Mouse (Mus musculus) gastrocnemius, adult 2 months (tissue): ENCODE measurements around the gene Trim33. TPM values are rescaled to one million over a fixed set of nuclear protein-coding genes. Genes with fewer than 3 reads are reported as not detected.

Experiments
- DNase-seq: peaks from one replicate; pipeline ENCODE4 v3.0.0; 2022
- H3K27ac ChIP-seq: fragments of 200-600 bp; 2 replicates; pipeline ENCODE4 v1.8.1; 2022; ENCODE audit warnings: mild to moderate bottlenecking
- H3K4me3 ChIP-seq: fragments of 200-600 bp; 2 replicates; pipeline ENCODE4 v1.8.1; 2022; ENCODE audit warnings: mild to moderate bottlenecking, moderate library complexity
- CTCF ChIP-seq: fragments of 200-600 bp; IDR thresholded peaks from 2 replicates; pipeline ENCODE4 v1.8.1; 2022; ENCODE audit warnings: antibody characterized with exemption, mild to moderate bottlenecking, moderate library complexity
- intact Hi-C: fragments of 180-260 bp; cut with DNase I; formaldehyde crosslinking; loops from one replicate; pipeline ENCODE4 v1.15.1; 2025
- total RNA-seq, 2 experiments: library from RNA; stranded (reverse); gene quantifications; 2 replicates each; pipeline ENCODE4 v1.2.3; 2021

The Trim33 gene
- total RNA-seq, 2 experiments from 2014 or later = 11.3 to 12.7 TPM

GRCm38 (mm10) chr3:103288761-103289160 is 9.7 kb downstream of the Trim33 start:
- Histone ChIP-seq H3K4me3 (no peak overlapping the region), H3K27ac (no peak overlapping the region)
- intact Hi-C loops = no loop called here
- DNase-seq = no peak
- TF ChIP-seq CTCF = no peak

DNA sequence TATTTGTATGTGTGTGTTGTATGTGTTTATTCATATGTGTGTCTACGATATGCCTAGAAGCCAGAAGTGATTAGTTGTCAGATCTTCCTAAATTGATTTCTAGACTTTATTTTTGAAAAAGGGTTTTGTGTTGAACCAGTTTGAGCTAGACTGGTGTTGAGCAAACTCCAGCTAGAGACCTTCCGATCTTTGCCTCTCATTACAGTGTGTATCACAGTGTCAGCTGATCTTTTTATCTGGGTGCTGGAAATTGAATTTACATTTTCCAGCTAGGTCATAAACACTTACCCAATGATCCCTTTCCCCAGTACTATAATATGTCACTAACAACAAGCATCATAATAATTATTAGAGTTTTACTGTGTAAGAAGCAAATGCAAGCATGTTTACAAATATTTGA is 12.0 kb downstream of the Trim33 start:
- TF ChIP-seq CTCF = no peak
- intact Hi-C loops = no loop called here
- no peak overlapping the region for H3K27ac ChIP-seq
- H3K4me3 ChIP-seq = no peak overlapping the region
- DNase-seq = no peak

- H3K4me3 ChIP-seq = no peak overlapping the region
- TF ChIP-seq CTCF = no peak
- DNase-seq = no peak
- no peak overlapping the region for H3K27ac ChIP-seq
- intact Hi-C loops = no loop called here
Observed at GRCm38 (mm10) chr3:103305411-103305982, 26.4 kb downstream of the Trim33 start.

DNA sequence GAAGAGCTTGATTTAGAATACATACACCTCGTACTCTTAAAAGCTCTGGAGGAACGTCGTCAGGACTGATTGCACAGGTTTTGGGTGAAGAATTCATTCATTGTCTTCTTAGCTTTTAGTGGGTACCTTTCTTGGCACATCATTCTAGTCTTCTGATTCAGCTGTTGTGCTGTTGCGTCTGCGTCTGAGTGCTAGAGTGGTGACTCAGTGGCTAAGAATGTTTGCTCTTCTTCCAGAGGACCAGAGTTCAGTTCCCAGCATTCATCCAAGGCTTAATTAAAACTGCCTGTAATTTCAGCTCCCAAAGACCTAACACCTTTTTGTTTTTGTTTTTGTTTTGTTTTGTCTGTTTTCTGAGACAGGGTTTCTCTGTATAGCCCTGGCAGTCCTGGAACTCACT is 30.2 kb downstream of the Trim33 start:
- Histone ChIP-seq H3K27ac (no peak overlapping the region), H3K4me3 (no peak overlapping the region)
- no peak for TF ChIP-seq CTCF
- DNase-seq = no peak
- intact Hi-C loops = no loop called here

- no peak overlapping the region for H3K4me3 ChIP-seq
Observed at GRCm38 (mm10) chr3:103309750-103310149, 30.7 kb downstream of the Trim33 start.

DNA sequence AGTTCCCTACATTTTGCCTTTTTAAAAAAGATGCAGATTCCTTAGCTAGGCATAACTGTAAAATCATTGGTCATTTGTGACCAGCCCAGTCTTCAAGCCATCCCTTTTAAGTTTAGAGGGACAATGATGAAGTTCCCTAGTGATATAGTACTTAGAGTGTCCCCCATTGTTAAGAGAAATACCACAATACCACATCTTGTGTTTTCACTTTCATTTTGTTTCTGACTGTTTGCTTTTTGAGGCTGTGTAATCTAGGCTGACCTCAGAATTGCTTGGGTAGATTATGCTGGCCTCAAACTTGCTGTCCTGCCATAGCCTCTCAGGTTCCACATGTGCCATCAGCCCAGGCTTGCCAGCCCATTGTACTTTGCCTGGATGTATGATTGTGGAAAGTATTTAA is 35.2 kb downstream of the Trim33 start:
- H3K27ac ChIP-seq = no peak overlapping the region
- TF ChIP-seq CTCF = no peak
- H3K4me3 ChIP-seq = no peak overlapping the region
- intact Hi-C loops = no loop called here
- no peak for DNase-seq

More at GRCm38 (mm10) chr3:103309750-103310149, 30.7 kb downstream of the Trim33 start:
- intact Hi-C loops = no loop called here
- H3K27ac ChIP-seq = no peak overlapping the region
- no peak for DNase-seq
- no peak for TF ChIP-seq CTCF

DNA sequence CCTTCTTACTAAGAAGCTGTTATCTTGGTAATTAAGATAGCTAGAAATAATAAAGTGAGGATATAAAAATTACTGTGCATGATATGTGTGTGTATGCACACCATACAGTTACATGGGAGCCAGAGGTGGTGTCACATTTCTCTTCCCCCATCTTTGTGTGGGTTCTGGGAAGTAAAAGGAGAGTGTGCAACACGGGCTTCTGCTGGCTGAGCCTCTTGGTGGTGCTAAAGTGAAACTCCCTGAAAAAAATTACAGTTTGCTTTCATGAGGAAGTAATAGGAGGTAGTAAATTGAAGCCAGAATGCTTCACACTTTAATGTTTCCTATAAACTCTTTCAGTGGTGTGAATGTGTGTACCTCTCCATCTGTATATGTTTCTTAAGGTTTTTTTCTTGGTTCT is 56.3 kb downstream of the Trim33 start:
- no peak for DNase-seq
- intact Hi-C loops = no loop called here
- no peak overlapping the region for H3K27ac ChIP-seq
- no peak overlapping the region for H3K4me3 ChIP-seq
- no peak for TF ChIP-seq CTCF

DNA sequence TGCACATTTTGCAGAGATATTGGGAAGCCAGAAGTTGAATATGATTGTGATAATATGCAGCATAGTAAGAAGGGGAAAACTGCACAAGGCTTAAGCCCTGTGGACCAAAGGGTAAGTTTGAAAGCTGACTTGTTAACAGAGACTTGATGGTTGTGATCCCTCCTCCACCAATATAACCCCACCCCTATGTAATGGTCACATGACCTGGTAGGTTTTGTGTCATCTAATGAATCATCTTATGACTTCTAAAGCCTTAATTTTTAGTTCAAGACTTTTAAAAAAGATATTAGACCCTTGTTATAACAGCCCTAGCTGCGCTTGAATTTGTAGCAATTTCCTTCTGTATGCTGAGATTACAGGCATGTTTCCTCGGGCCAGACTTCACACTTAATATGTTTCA is 67.6 kb downstream of the Trim33 start:
- Histone ChIP-seq H3K4me3 (no peak overlapping the region), H3K27ac (no peak overlapping the region)
- TF ChIP-seq CTCF = no peak
- intact Hi-C loops = no loop called here
- DNase-seq = no peak

DNA sequence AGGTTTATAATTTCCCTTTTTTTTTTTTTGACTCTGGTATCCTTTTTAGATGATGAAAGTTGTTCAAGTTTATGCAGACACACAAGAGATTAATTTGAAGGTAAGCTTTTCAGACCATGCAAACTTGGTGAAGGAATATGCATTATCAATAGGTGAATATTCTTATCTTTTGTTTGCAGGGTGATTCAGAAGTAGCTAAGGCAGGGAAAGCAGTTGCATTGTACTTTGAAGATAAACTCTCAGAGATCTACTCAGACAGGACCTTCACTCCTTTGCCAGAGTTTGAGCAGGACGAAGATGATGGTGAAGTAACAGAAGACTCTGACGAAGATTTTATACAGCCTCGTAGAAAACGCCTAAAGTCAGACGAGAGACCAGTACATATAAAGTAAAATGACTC is 74.4 kb downstream of the Trim33 start:
- intact Hi-C loops = no loop called here
- no peak for TF ChIP-seq CTCF
- Histone ChIP-seq H3K4me3 (no peak overlapping the region), H3K27ac (no peak overlapping the region)
- no peak for DNase-seq

DNA sequence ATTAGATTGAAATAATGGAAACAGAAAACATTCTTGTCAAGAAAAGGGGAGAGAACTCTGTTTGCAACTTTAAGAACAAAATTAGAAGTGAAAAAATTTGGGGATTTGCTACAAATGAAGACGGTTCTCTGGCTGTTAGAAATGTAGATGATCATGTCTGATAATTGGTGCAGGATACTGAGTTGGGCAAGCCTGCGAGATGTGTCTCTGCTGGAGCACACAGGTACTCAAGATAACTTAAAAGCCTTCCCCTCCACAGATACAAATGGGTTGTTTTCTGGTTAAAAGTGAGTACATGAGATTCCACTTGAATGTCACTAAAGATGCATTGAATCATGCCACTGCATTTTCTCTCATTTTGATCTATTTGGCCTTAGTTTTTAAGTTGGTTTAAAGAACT is 74.9 kb downstream of the Trim33 start:
- TF ChIP-seq CTCF = no peak
- DNase-seq = no peak
- intact Hi-C loops = no loop called here
- Histone ChIP-seq H3K4me3 (no peak overlapping the region), H3K27ac (no peak overlapping the region)

DNA sequence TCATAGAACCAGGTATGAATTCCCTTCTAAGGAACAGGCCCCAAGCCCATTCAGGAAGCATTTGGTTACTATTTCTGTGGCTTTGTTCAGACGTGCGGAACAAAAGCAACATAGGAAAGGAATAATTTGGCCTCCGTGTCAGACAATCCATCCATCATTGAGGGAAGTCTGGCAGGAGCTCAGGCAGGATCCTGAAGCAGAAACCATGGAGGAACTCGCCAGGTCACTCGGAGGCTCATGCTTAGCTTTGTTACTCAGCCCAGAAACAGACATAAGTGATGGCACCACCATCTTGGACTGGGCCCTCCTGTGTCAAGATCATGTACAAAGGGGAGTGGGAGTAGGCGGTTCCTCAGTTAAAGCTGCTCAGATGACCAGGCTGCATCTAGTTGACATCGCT is 82.1 kb downstream of the Trim33 start:
- no peak overlapping the region for H3K27ac ChIP-seq
- TF ChIP-seq CTCF = no peak
- no peak for DNase-seq
- no peak overlapping the region for H3K4me3 ChIP-seq
- intact Hi-C loops = no loop called here

DNA sequence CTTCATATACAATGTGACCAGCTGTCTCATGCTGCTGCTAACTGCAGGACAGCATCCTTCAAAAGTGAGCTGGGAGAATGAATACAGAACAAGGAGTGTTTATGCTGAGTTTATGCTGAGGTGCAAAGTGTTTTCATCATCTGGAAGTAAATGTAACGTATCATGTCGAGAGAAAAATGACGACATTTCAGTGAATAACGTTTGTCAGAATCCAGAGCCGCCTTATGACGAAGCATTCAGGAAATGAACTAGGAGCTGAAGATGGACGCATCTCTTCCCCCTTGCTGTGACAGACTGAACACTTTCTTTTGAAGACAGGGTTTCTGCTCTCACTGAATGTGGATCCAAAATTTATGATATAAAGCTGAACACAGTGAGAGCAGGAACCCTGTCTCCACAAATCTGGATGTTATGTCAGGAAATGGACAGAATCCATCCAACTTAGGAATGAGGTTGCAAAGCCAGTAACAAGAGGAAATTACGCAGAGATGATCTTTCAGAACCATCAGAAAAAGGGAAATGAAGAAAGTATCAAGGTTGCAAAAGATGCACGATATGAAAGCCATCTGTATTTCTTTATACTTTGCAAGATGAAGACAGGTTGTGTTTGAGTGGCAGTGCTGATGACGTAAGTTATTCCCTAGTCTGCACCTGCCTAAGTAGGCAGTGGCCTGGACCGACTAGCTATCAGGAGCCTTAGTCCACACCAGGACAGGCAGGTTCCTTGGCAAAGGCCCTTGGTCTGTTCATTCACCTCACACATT is 85.3 kb downstream of the Trim33 start:
- DNase-seq = no peak
- no peak for TF ChIP-seq CTCF
- H3K27ac ChIP-seq = no peak overlapping the region
- intact Hi-C loops = no loop called here
- H3K4me3 ChIP-seq = no peak overlapping the region

DNA sequence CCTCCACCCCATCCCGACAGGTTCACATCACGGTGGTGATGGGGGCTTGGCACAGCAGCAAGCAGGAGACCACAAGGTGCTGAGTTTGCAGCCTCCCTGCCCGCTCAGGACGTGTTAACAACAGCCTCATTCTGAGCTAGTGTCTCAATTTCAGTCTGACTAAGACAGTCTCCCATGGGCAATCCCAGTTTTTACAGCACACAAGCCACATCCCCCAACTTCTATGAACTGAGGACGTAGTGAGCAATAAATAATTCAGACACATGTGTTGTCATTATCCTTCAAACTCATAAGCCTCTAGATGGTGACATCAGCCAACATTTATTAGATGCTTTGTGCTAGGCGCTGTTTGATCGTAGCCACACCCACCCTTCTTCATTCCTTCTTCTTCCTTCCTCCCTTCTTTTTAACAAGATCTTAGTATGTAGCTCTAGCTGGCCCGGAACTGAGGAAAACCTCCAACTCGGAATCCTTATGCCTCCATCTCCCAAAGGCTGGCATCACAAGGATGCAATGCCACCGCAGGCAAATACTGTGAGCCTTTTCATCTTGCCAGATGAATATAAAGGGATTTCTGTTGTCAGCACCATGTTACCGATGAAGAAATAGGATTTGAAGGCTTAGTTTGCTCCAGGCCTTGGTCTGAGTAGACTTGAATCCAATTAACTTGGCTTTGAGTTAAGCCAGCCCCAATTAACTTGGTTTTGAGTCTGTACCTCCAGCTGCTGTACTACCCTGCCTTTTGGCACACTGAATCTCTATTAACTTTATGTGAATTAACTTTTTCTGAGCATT is 88.3 kb downstream of the Trim33 start:
- DNase-seq = no peak
- Histone ChIP-seq H3K27ac (no peak overlapping the region), H3K4me3 (no peak overlapping the region)
- intact Hi-C loops = no loop called here
- no peak for TF ChIP-seq CTCF

- intact Hi-C loops = no loop called here
- TF ChIP-seq CTCF = no peak
- H3K4me3 ChIP-seq = no peak overlapping the region
- no peak overlapping the region for H3K27ac ChIP-seq
- DNase-seq = no peak
Observed at GRCm38 (mm10) chr3:103368731-103369130, 89.6 kb downstream of the Trim33 start.
